In genomic region chr5:148180590-148181307, GRCm38 (mm10) we compare ENCODE assay signal across 9 mouse cellular contexts.
DNase-seq lines count a peak whose midpoint lies in the region; ATAC-seq and TF ChIP-seq lines count a peak whose summit lies in the region.
"Had no signal": no experiment of that assay in that cellular context is flagged by ENCODE, and none has a peak within 500 bp of the region (broad histone marks: within the 10 kb centered on the region; RNA-seq: fewer than 3 reads in every experiment).

No protein-coding gene starts in this region.

- peak; percentile 16 for DNase-seq in right cerebral cortex, postnatal 4 days
- no peak for DNase-seq in right cerebral cortex, postnatal 36 days (ENCODE audit: low spot score in 2 of 2)
- peak; percentile 62 for DNase-seq in gastrocnemius, postnatal 10 days
- DNase-seq in lung, postnatal 25 days (ENCODE audit: low spot score), result peak; percentile 10

- peak; percentile 75 for ATAC-seq in intestine, embryonic 16.5 days
- ATAC-seq in stomach, embryonic 14.5 days (ENCODE audit: insufficient number of reproducible peaks, insufficient read depth, low FRiP score, low read depth), result peak; percentile 90
- no peak for ATAC-seq in inflammation-experienced regulatory T-cells, adult 6 months

- H3K9me3 ChIP-seq in intestine, embryonic 16.5 days (ENCODE audit: control insufficient read depth, low read length), result 0 out of 2 replicates have a peak, but pooled peaks cover 4% of the 10 kb centered on the region
- peaks cover 6% of the 10 kb centered on the region; the same call in 1 of the 2 replicates for H3K9me3 ChIP-seq in stomach, embryonic 14.5 days (ENCODE audit: control insufficient read depth, low read depth, low read length)

- TF ChIP-seq POLR2A in bone marrow macrophage, adult 2 months (IDR thresholded peaks at IDR 0.05; ENCODE audit: borderline replicate concordance, low read depth, low read length), result no peak

- TF ChIP-seq CTCF in bone marrow macrophage, adult 2 months (IDR thresholded peaks at IDR 0.05; ENCODE audit: low read depth, low read length), result peak; percentile 52

- H3K36me3 ChIP-seq in intestine, embryonic 16.5 days (ENCODE audit: control insufficient read depth, insufficient read depth, low read length), result no peaks in the 10 kb centered on the region
- no peaks in the 10 kb centered on the region for H3K36me3 ChIP-seq in stomach, embryonic 14.5 days (ENCODE audit: control insufficient read depth, insufficient read depth, low read length)
- H3K36me3 ChIP-seq: embryonic facial prominence, embryonic 15.5 days had no signal

- H3K4me2 ChIP-seq in intestine, embryonic 16.5 days (ENCODE audit: low read depth, low read length), result no peak overlapping the region
- H3K4me2 ChIP-seq in stomach, embryonic 14.5 days (replicated peaks; ENCODE audit: low read depth, low read length), result no peak overlapping the region
- H3K4me2 ChIP-seq: embryonic facial prominence, embryonic 15.5 days had no signal

- no peak overlapping the region for H3K4me3 ChIP-seq in bone marrow macrophage, adult 2 months (ENCODE audit: insufficient read depth, low read length)
- no peak overlapping the region for H3K4me3 ChIP-seq in intestine, embryonic 16.5 days (ENCODE audit: low read length)
- no peak overlapping the region for H3K4me3 ChIP-seq in stomach, embryonic 14.5 days (ENCODE audit: low read depth, low read length)
- H3K4me3 ChIP-seq: embryonic facial prominence, embryonic 15.5 days had no signal

- H3K9ac ChIP-seq in intestine, embryonic 16.5 days (ENCODE audit: low read depth, low read length), result no peak overlapping the region
- H3K9ac ChIP-seq in stomach, embryonic 14.5 days (replicated peaks; ENCODE audit: low read depth, low read length), result no peak overlapping the region
- H3K9ac ChIP-seq: embryonic facial prominence, embryonic 15.5 days had no signal

- H3K27me3 ChIP-seq in intestine, embryonic 16.5 days (replicated peaks; ENCODE audit: control insufficient read depth, insufficient read depth, low read length), result no peaks in the 10 kb centered on the region
- H3K27me3 ChIP-seq in stomach, embryonic 14.5 days (ENCODE audit: control insufficient read depth, insufficient read depth, low read length), result no peaks in the 10 kb centered on the region
- H3K27me3 ChIP-seq: embryonic facial prominence, embryonic 15.5 days had no signal

- 12% methylated on average over 13 of the region's 13 CpGs for WGBS in intestine, embryonic 16.5 days
- WGBS in stomach, embryonic 14.5 days, result 4% methylated on average over 13 of the region's 13 CpGs

- H3K27ac ChIP-seq in bone marrow macrophage, adult 2 months (ENCODE audit: insufficient read depth, low read depth, low read length), result no peak overlapping the region
- H3K27ac ChIP-seq in intestine, embryonic 16.5 days (ENCODE audit: low read length), result no peak overlapping the region
- peak overlapping the region; percentile 52; the same call in 1 of the 2 replicates for H3K27ac ChIP-seq in stomach, embryonic 14.5 days (ENCODE audit: low read length)
- H3K27ac ChIP-seq: embryonic facial prominence, embryonic 15.5 days had no signal

- H3K4me1 ChIP-seq in bone marrow macrophage, adult 2 months (ENCODE audit: control insufficient read depth, insufficient read depth, low read length), result no peaks in the 10 kb centered on the region
- no peaks in the 10 kb centered on the region for H3K4me1 ChIP-seq in intestine, embryonic 16.5 days (ENCODE audit: control insufficient read depth, insufficient read depth, low read length)
- peaks cover 14% of the 10 kb centered on the region; the same call in 1 of the 2 replicates for H3K4me1 ChIP-seq in stomach, embryonic 14.5 days (ENCODE audit: control insufficient read depth, insufficient read depth, low read length)
- H3K4me1 ChIP-seq: embryonic facial prominence, embryonic 15.5 days had no signal

Comparison
In these comparisons a context has a peak if more than half of its experiments do, and no peak if none do; other contexts are left out.
1. DNase-seq: peak in right cerebral cortex, postnatal 4 days (single experiment), gastrocnemius, postnatal 10 days (single experiment) and lung, postnatal 25 days (single experiment); none in right cerebral cortex, postnatal 36 days (0 of 2).